Mouse (Mus musculus) lung, embryonic 16.5 days (tissue): ENCODE data around the gene Pisd. TPM values are rescaled to one million over a fixed set of nuclear protein-coding genes. Genes with fewer than 3 reads are reported as not detected.
A peak's percentile ranks its signal among the peaks of the same experiment; 100 is the strongest.
"Not testable (repeated sequence)": the region's sequence is repeated elsewhere in the genome, so short reads cannot be mapped to it uniquely, and the experiment has no call there.

Experiments
- ATAC-seq: fragments of 200-750 bp; cut with Nextera tagmentation; 2 replicates; pipeline ENCODE4 v1.8.0; 2017; ENCODE audit warnings: low read depth, mild to moderate bottlenecking, moderate library complexity
- H3K27ac ChIP-seq: fragments of 300-500 bp; sonication (generic); 2 replicates; pipeline ENCODE4 v1.5.1; 2014; ENCODE audit warnings: mild to moderate bottlenecking, control low read depth, low read length
- H3K27me3 ChIP-seq: fragments of 300-500 bp; sonication (generic); 2 replicates; pipeline ENCODE4 v1.6.1; 2014; ENCODE audit warnings: low read depth, low read length, mixed read lengths; ENCODE audit not compliant: control insufficient read depth, insufficient read depth
- H3K36me3 ChIP-seq: fragments of 300-500 bp; sonication (generic); 2 replicates; pipeline ENCODE4 v1.6.1; 2014; ENCODE audit warnings: low read length; ENCODE audit not compliant: control insufficient read depth, insufficient read depth
- H3K4me1 ChIP-seq: fragments of 300-500 bp; sonication (generic); replicated peaks from 2 replicates; pipeline ENCODE4 v1.6.1; 2014; ENCODE audit warnings: low read length, mixed read lengths; ENCODE audit not compliant: control insufficient read depth, insufficient read depth
- H3K4me2 ChIP-seq: fragments of 300-500 bp; sonication (generic); 2 replicates; pipeline ENCODE4 v1.6.1; 2014; ENCODE audit warnings: low read depth, low read length, control low read depth
- H3K4me3 ChIP-seq: fragments of 300-500 bp; sonication (generic); 2 replicates; pipeline ENCODE4 v1.5.1; 2014; ENCODE audit warnings: mild to moderate bottlenecking, low read length, control low read depth
- H3K9ac ChIP-seq: fragments of 300-500 bp; sonication (generic); 2 replicates; pipeline ENCODE4 v1.6.1; 2014; ENCODE audit warnings: low read length, control low read depth
- H3K9me3 ChIP-seq: fragments of 300-500 bp; sonication (generic); 2 replicates; pipeline ENCODE4 v1.6.1; 2016; ENCODE audit warnings: low read length; ENCODE audit not compliant: control insufficient read depth
- WGBS: fragments of 180-500 bp; shearing (Covaris S2); extraction: QIAGEN DNeasy Blood & Tissue Kit; methylation state at CpG from one replicate; pipeline ENCODE4 v1.1.7; 2014; 5-methylcytosine and 5-hydroxymethylcytosine counted together
- polyA plus RNA-seq: library from polyadenylated mRNA; unstranded; fragments of >200 nt; fragmentation: Nextera tagmentation; extraction: Ambion mirVana; gene quantifications from 2 replicates; pipeline ENCODE4 v1.2.1, GENCODE M21; 2015

Pisd gene
- polyA plus RNA-seq, 1 experiment from 2014 or later, result 65.1 TPM

- H3K27me3 ChIP-seq, H3K9ac ChIP-seq, H3K27ac ChIP-seq, H3K36me3 ChIP-seq, H3K4me2 ChIP-seq, H3K9me3 ChIP-seq, H3K4me1 ChIP-seq, H3K4me3 ChIP-seq: not testable (repeated sequence)
- 0 out of 2 replicates have a peak, but pooled peaks have one; percentile 32 for ATAC-seq
- WGBS, result 91% methylated on average over 3 of the region's 3 CpGs
Measured at GRCm38 (mm10) chr5:32736770-32737169, 48.7 kb downstream of the Pisd start.

GRCm38 (mm10) chr5:32735779-32736178 is 49.7 kb downstream of the Pisd start:
- Histone ChIP-seq H3K4me1 (no peaks in the 10 kb centered on the region), H3K27me3 (no peaks in the 10 kb centered on the region), H3K4me2 (no peak overlapping the region), H3K36me3 (0 out of 2 replicates have a peak, but pooled peaks cover 4% of the 10 kb centered on the region), H3K27ac (no peak overlapping the region), H3K9me3 (no peaks in the 10 kb centered on the region; the same call in 1 of the 2 replicates), H3K4me3 (no peak overlapping the region), H3K9ac (no peak overlapping the region)
- WGBS, result 85% methylated on average over 6 of the region's 6 CpGs
- ATAC-seq, result no peak

DNA sequence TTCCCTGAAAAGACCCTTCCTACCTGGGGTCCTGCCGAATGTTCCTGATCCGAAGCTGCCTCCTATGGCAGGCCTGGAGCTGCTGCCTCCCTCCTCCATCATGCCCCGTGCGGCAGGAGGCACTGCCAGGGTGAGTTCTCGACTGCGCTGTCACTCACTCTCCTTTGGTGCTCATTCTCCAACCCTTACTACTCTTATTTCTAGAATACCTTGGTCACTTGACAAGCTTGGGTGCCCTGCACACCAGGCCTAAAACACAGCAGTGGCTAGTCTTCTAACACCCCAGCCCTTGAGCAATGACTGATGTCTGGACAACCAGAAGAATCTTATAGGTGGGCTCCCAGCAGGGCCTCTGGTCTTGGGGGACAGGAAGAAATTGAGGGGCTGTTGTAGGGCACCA is 51.6 kb downstream of the Pisd start:
- not testable (repeated sequence) for H3K9me3 ChIP-seq, H3K4me2 ChIP-seq
- peak; percentile 56; the same call in 1 of the 2 replicates for ATAC-seq

DNA sequence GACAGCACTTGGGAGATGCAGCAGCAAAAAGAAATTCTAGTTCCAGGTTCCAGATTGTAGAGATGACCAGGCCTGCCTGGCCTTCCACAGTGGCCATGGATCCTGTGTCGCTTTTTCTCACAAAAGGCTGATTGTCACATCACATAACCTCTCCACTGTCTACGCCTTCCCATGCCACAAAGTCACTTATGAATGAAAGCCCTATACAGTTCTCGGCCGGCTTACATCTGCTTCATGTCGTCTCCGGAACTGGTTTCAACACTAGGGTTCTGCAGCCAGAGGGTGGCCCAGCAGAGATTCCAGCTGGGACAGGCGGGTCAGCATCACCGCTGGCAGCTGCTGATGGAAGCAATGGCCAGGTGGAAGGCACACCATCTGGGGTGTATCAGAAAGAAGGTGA is 56.6 kb downstream of the Pisd start:
- no peak for ATAC-seq
- H3K9me3 ChIP-seq, result no peaks in the 10 kb centered on the region; the same call in 1 of the 2 replicates
- 79% methylated on average over 8 of the region's 8 CpGs for WGBS
- H3K36me3 ChIP-seq, result no peaks in the 10 kb centered on the region
- no peak overlapping the region for H3K4me2 ChIP-seq
- no peaks in the 10 kb centered on the region for H3K27me3 ChIP-seq
- H3K9ac ChIP-seq, result no peak overlapping the region
- H3K4me3 ChIP-seq, result no peak overlapping the region
- no peak overlapping the region for H3K27ac ChIP-seq
- no peaks in the 10 kb centered on the region for H3K4me1 ChIP-seq

More for the DNA sequence above, 51.6 kb downstream of the Pisd start:
- not testable (repeated sequence) for H3K4me1 ChIP-seq, H3K9ac ChIP-seq, H3K36me3 ChIP-seq, H3K4me3 ChIP-seq, H3K27ac ChIP-seq, H3K27me3 ChIP-seq
- 90% methylated on average over 6 of the region's 6 CpGs for WGBS

GRCm38 (mm10) chr5:32728300-32728699 is 57.1 kb downstream of the Pisd start:
- H3K9ac ChIP-seq, result no peak overlapping the region
- H3K4me2 ChIP-seq, result no peak overlapping the region
- ATAC-seq, result no peak
- H3K27me3 ChIP-seq, result no peaks in the 10 kb centered on the region
- no peak overlapping the region for H3K4me3 ChIP-seq
- no peaks in the 10 kb centered on the region for H3K36me3 ChIP-seq
- H3K4me1 ChIP-seq, result no peaks in the 10 kb centered on the region
- H3K27ac ChIP-seq, result no peak overlapping the region
- no peaks in the 10 kb centered on the region for H3K9me3 ChIP-seq
- 80% methylated on average over 7 of the region's 7 CpGs for WGBS

DNA sequence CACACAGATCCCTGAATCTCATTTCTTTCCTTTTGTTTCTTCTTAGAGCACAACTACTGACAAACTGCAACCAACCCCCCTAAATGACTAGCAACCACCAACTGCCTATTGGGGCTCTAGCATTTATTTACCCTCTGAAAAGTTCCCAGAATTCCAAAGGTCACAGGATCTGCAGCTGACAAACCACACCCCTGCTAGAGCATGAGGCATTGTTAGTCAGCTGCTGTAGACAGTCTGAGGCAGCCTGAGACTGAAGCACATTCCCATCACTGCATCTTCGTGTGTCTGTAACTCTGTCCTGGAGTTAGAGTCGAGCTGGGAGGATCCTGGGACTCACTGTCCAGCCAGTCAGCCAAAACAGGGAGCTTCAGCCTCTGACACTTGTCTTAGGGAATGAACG is 60.0 kb downstream of the Pisd start:
- not testable (repeated sequence) for H3K4me3 ChIP-seq, H3K9me3 ChIP-seq, H3K27ac ChIP-seq, H3K9ac ChIP-seq, ATAC-seq, H3K27me3 ChIP-seq, H3K36me3 ChIP-seq, H3K4me1 ChIP-seq, H3K4me2 ChIP-seq
- WGBS, result 66% methylated on average over 3 of the region's 3 CpGs

- Histone ChIP-seq H3K4me3 (no peak overlapping the region), H3K9me3 (no peaks in the 10 kb centered on the region)
- ATAC-seq, result no peak
Measured at GRCm38 (mm10) chr5:32723981-32724380, 61.5 kb downstream of the Pisd start.

GRCm38 (mm10) chr5:32722711-32723110 is 62.7 kb downstream of the Pisd start:
- H3K4me2 ChIP-seq, H3K27me3 ChIP-seq, H3K27ac ChIP-seq, ATAC-seq, H3K4me3 ChIP-seq, H3K4me1 ChIP-seq, H3K36me3 ChIP-seq, H3K9me3 ChIP-seq, H3K9ac ChIP-seq: not testable (repeated sequence)
- 71% methylated on average over 8 of the region's 8 CpGs for WGBS

More at GRCm38 (mm10) chr5:32723981-32724380, 61.5 kb downstream of the Pisd start:
- no peak overlapping the region for H3K9ac ChIP-seq
- no peak overlapping the region for H3K27ac ChIP-seq
- H3K27me3 ChIP-seq, result no peaks in the 10 kb centered on the region
- no peak overlapping the region for H3K4me2 ChIP-seq
- H3K4me1 ChIP-seq, result no peaks in the 10 kb centered on the region
- no peaks in the 10 kb centered on the region for H3K36me3 ChIP-seq
- 64% methylated on average over 7 of the region's 7 CpGs for WGBS

- WGBS, result 66% methylated on average over 7 of the region's 7 CpGs
- no peak overlapping the region for H3K9ac ChIP-seq
- no peak for ATAC-seq
Measured at GRCm38 (mm10) chr5:32722263-32722662, 63.2 kb downstream of the Pisd start.

GRCm38 (mm10) chr5:32721316-32721715 is 64.1 kb downstream of the Pisd start:
- no peak for ATAC-seq
- no peaks in the 10 kb centered on the region for H3K27me3 ChIP-seq
- no peak overlapping the region for H3K9ac ChIP-seq
- H3K9me3 ChIP-seq, result no peaks in the 10 kb centered on the region
- no peak overlapping the region for H3K4me2 ChIP-seq
- WGBS, result 58% methylated on average over 3 of the region's 3 CpGs
- no peak overlapping the region for H3K27ac ChIP-seq
- no peaks in the 10 kb centered on the region for H3K36me3 ChIP-seq
- H3K4me3 ChIP-seq, result no peak overlapping the region
- no peaks in the 10 kb centered on the region for H3K4me1 ChIP-seq

More at GRCm38 (mm10) chr5:32722263-32722662, 63.2 kb downstream of the Pisd start:
- H3K4me1 ChIP-seq, result no peaks in the 10 kb centered on the region
- H3K4me3 ChIP-seq, result no peak overlapping the region
- no peak overlapping the region for H3K27ac ChIP-seq
- no peaks in the 10 kb centered on the region for H3K27me3 ChIP-seq
- H3K9me3 ChIP-seq, result no peaks in the 10 kb centered on the region
- no peaks in the 10 kb centered on the region for H3K36me3 ChIP-seq
- H3K4me2 ChIP-seq, result no peak overlapping the region
